Mouse (Mus musculus): ENCODE measurements around the gene Cntd1.
"Not testable (repeated sequence)": the region's sequence is repeated elsewhere in the genome, so short reads cannot be mapped to it uniquely, and the experiment has no call there.

Cntd1 gene

GRCm38 (mm10) chr11:101330961-101331360 lies 52.1 kb downstream of the Cntd1 start:
- not testable (repeated sequence) for DNase-seq (ENCODE audit: low spot score)

GRCm38 (mm10) chr11:101332537-101332936 lies 53.7 kb downstream of the Cntd1 start:
- DNase-seq (ENCODE audit: low spot score) = no peak

GRCm38 (mm10) chr11:101334023-101334422 lies 55.2 kb downstream of the Cntd1 start:
- DNase-seq (ENCODE audit: low spot score) = peak; percentile 37

GRCm38 (mm10) chr11:101334516-101334915 lies 55.7 kb downstream of the Cntd1 start:
- peak; percentile 24 for DNase-seq (ENCODE audit: low spot score)

GRCm38 (mm10) chr11:101335685-101336084 lies 56.9 kb downstream of the Cntd1 start:
- no peak for DNase-seq (ENCODE audit: low spot score)

- DNase-seq (ENCODE audit: low spot score) = peak; percentile 80
Observed at GRCm38 (mm10) chr11:101338123-101338760, 59.4 kb downstream of the Cntd1 start.

All from retina, embryonic 14.5 days (tissue).